Mouse (Mus musculus): ENCODE results near the gene Mapk8ip1.

DNA sequence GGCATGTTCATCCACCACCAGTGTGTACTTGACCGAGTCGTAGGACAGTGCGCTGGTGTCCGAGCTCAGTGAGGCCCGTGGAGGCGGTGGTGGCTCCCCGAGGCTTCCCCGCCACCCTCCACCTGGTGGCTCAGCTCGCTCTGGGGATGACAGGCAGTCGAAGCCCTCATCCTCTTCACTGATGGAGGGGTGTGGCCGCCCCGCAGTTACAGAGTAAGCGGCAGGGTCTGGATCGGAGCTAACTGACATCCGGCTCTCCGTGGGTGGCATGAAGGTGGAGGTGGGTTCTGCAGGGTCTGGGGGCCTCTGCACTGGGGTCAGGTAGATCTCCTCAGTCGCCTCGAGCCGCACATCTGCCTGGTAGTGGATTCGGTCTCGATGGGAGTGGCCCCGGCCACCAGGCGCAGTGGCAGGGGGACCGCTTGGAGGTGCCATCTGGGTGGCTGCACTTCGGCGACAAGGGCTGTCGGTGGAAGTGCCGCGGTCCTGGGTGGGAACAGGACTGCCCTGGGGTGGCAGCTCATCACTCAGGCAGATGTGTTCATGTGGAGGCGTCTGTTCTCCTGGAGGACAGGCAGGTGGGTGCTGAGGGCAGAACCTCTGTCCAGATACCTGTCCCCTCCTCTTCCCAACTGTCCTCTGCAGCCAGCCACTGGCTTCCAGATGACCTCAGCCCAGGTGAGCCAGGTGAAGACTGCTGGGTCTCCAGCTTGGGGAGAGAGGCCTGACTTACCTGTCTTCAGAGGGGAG is 14.1 kb downstream of the Mapk8ip1 start:
- TF ChIP-seq CTCF (IDR thresholded peaks at IDR 0.05; ENCODE audit: insufficient read depth, low read length) (no peak), POLR2A (IDR thresholded peaks at IDR 0.05; ENCODE audit: borderline replicate concordance, extremely low read depth, low read depth, low read length) (no peak)
